Mouse (Mus musculus) cerebellum, postnatal 14 days (tissue): ENCODE measurements around the gene Gm10354.
A peak's percentile ranks its signal among the peaks of the same experiment; 100 is the strongest.
"Not testable (repeated sequence)": the region's sequence is repeated elsewhere in the genome, so short reads cannot be mapped to it uniquely, and the experiment has no call there.

Experiments
- DNase-seq, 2 experiments: peaks; one replicate each; pipeline ENCODE4 v3.0.0; 2021; ENCODE audit warnings: mixed read lengths in 2 of 2

The Gm10354 gene

DNA sequence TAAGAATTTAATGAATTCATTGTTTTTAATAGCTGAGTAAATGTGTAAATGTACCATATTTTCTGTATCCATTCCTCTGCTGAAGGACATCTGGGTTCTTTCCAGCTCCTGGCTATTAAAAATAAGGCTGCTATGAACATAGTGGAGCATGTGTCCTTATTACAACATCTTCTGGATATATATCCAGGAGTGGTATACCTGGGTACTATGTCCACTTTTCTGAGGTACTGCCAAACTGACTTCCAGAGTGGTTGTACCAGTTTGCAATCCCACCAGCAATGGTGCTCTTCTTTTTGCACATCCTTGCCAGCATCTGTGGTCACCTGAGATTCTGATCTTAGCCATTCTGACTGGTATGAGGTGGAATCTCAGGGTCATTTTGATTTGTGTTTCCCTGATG lies 25.1 kb downstream of the Gm10354 start:
- DNase-seq = not testable (repeated sequence)

GRCm38 (mm10) chr5:14952749-14953148 lies 26.0 kb downstream of the Gm10354 start:
- DNase-seq = not testable (repeated sequence)

- not testable (repeated sequence) for DNase-seq
Measured at GRCm38 (mm10) chr5:14951822-14952221, 26.9 kb downstream of the Gm10354 start.

DNA sequence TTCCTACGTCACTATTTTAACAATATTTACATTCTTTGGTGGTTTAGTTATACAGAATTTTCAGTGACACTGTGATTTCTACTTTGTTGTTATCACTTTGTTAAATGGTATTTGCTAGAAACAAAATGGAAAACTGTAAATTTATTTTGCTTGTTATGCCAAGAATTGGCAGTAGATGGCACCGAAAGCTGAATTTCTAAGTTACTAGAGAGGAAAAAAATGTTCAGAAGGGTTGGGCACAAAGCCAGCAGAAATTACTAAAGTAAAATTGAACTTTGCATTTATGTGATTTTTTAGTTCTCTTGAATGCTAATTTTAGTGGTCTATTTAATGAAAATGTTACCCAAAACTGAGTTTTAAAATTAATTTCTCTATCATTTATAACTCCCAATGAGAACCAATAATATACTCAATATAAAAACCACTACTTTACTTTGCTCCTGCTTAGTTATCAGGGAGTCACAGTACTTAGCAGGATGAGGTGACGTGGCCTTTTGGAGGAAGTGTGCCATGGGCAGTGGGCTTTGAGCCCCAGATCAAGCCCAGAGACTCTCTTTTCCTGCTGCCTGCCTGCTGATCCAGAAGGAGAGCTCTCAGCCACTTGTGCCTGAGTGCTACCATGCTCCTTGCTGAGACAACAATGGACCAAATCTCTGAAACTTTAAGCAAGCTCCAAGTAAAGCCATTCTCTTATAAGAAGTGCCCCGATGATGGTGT lies 31.1 kb downstream of the Gm10354 start:
- DNase-seq = peak; percentile 9 to 26

GRCm38 (mm10) chr5:14945524-14945923 lies 33.2 kb downstream of the Gm10354 start:
- DNase-seq = not testable (repeated sequence)

GRCm38 (mm10) chr5:14941043-14941442 lies 37.7 kb downstream of the Gm10354 start:
- DNase-seq = not testable (repeated sequence)

- DNase-seq = not testable (repeated sequence)
Measured at GRCm38 (mm10) chr5:14938329-14938728, 40.4 kb downstream of the Gm10354 start, which contains the start of gene Speer4e. Speer4e (minus strand) TSS chr5:14938429.

- not testable (repeated sequence) for DNase-seq
Measured at GRCm38 (mm10) chr5:14933721-14934120, 45.0 kb downstream of the Gm10354 start.

DNA sequence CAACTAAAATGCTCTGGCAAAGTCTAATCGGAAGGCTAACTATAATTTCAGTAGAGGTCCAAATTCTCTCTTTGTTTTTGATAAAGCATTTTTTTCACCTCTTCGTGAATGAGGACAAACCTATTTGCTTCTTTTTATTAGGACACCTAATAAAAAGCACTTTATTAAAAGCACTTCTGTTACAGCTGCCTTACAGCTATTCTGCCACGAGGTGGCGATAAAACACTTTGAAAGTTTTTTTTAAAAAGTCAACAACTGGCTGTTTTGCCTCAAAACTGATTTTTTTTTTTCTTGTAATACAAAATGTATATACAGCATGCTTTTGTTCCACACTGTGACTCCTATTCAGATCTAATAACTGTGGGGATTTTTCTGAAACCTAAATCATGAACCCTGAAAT lies 51.7 kb downstream of the Gm10354 start:
- not testable (repeated sequence) for DNase-seq
